Mouse (Mus musculus): Measurements from ENCODE around the gene Rps6kc1.

Rps6kc1 gene

GRCm38 (mm10) chr1:190834201-190834907 lies 77.2 kb downstream of the Rps6kc1 start:
- DNase-seq (ENCODE audit: low spot score in 2 of 2), result no peak

GRCm38 (mm10) chr1:190832965-190833630 lies 78.5 kb downstream of the Rps6kc1 start:
- DNase-seq (ENCODE audit: low spot score in 2 of 2), result no peak

- DNase-seq (ENCODE audit: low spot score in 2 of 2), result peak in 1 of 2 experiments; percentile 73
Observed at GRCm38 (mm10) chr1:190831839-190832497, 79.6 kb downstream of the Rps6kc1 start.

GRCm38 (mm10) chr1:190826486-190827034 lies 85.0 kb downstream of the Rps6kc1 start:
- no peak for DNase-seq (ENCODE audit: low spot score in 2 of 2)

- DNase-seq (ENCODE audit: low spot score in 2 of 2), result no peak
Observed at GRCm38 (mm10) chr1:190823745-190824144, 87.8 kb downstream of the Rps6kc1 start.

GRCm38 (mm10) chr1:190816141-190816540 lies 95.4 kb downstream of the Rps6kc1 start:
- no peak for DNase-seq (ENCODE audit: low spot score in 2 of 2)

- no peak for DNase-seq (ENCODE audit: low spot score in 2 of 2)
Observed at GRCm38 (mm10) chr1:190810408-190810807, 101.2 kb downstream of the Rps6kc1 start.

GRCm38 (mm10) chr1:190808766-190809221 lies 102.8 kb downstream of the Rps6kc1 start:
- DNase-seq (ENCODE audit: low spot score in 2 of 2), result peak in 1 of 2 experiments; percentile 50

GRCm38 (mm10) chr1:190806817-190807216 lies 104.8 kb downstream of the Rps6kc1 start:
- no peak for DNase-seq (ENCODE audit: low spot score in 2 of 2)

- DNase-seq (ENCODE audit: low spot score in 2 of 2), result no peak
Observed at GRCm38 (mm10) chr1:190798668-190799067, 112.9 kb downstream of the Rps6kc1 start.

GRCm38 (mm10) chr1:190797483-190798058 lies 114.0 kb downstream of the Rps6kc1 start:
- no peak for DNase-seq (ENCODE audit: low spot score in 2 of 2)

- peak in 1 of 2 experiments; percentile 56 for DNase-seq (ENCODE audit: low spot score in 2 of 2)
Observed at GRCm38 (mm10) chr1:190796745-190797482, 114.7 kb downstream of the Rps6kc1 start.

- DNase-seq (ENCODE audit: low spot score in 2 of 2), result no peak
Observed at GRCm38 (mm10) chr1:190791638-190792037, 119.9 kb downstream of the Rps6kc1 start.

GRCm38 (mm10) chr1:190790720-190791119 lies 120.8 kb downstream of the Rps6kc1 start:
- DNase-seq (ENCODE audit: low spot score in 2 of 2), result no peak

GRCm38 (mm10) chr1:190777660-190778059 lies 133.9 kb downstream of the Rps6kc1 start:
- no peak for DNase-seq (ENCODE audit: low spot score in 2 of 2)

- no peak for DNase-seq (ENCODE audit: low spot score in 2 of 2)
Observed at GRCm38 (mm10) chr1:190776260-190776659, 135.3 kb downstream of the Rps6kc1 start.

- DNase-seq (ENCODE audit: low spot score in 2 of 2), result no peak
Observed at GRCm38 (mm10) chr1:190772088-190772885, 139.3 kb downstream of the Rps6kc1 start.

GRCm38 (mm10) chr1:190769748-190770147 lies 141.8 kb downstream of the Rps6kc1 start:
- DNase-seq (ENCODE audit: low spot score in 2 of 2), result no peak

- no peak for DNase-seq (ENCODE audit: low spot score in 2 of 2)
Observed at GRCm38 (mm10) chr1:190768307-190768706, 143.3 kb downstream of the Rps6kc1 start.

GRCm38 (mm10) chr1:190767621-190768020 lies 143.9 kb downstream of the Rps6kc1 start:
- DNase-seq (ENCODE audit: low spot score in 2 of 2), result no peak

Measured in cerebellum, postnatal 4 days (tissue).